Mouse (Mus musculus): ENCODE results near the gene Gan. TPM values are rescaled to one million over a fixed set of nuclear protein-coding genes. Genes with fewer than 3 reads are reported as not detected.
A peak's percentile ranks its signal among the peaks of the same experiment; 100 is the strongest.

The Gan gene
- polyA plus RNA-seq, 1 experiment from 2014 or later = 2.4 TPM

DNA sequence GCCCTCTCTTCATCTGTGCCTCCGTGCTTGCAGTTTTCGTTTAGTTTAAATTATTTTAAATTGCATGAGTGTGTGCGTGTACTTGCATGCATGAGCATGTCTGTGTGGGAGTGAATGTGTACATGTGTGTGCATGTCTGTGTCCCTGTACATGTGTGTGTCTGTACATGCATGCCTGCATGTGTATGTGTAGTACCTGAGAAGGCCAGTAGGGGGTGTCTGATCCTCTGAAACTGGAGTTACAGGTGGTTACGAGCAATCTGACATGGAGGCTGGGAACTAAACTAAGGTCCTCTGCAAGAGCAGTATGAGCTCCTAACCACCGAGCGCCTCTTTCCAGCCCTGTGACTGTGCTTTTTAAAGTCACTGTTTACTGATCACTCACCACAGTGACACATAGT lies 9.4 kb upstream of the Gan start:
- ATAC-seq (ENCODE audit: low FRiP score, low TSS enrichment) (no peak), DNase-seq (ENCODE audit: low spot score) (no peak)
- TF ChIP-seq EP300 (optimal IDR thresholded peaks at IDR 0.05) (no peak), CTCF (IDR thresholded peaks at IDR 0.05; ENCODE audit: low read depth) (peak; percentile 49; the same call in 1 of the 2 replicates)
- Histone ChIP-seq H3K4me1 (replicated peaks; ENCODE audit: control insufficient read depth, insufficient read depth) (no peaks in the 10 kb centered on the region), H3K27ac (replicated peaks) (no peak overlapping the region), H3K36me3 (ENCODE audit: control insufficient read depth, insufficient read depth, low read length) (no peaks in the 10 kb centered on the region), H3K9ac (ENCODE audit: low read length) (no peak overlapping the region), H3K4me2 (replicated peaks; ENCODE audit: low read depth) (no peak overlapping the region), H3K27me3 (ENCODE audit: control insufficient read depth, insufficient read depth, low read length) (no peaks in the 10 kb centered on the region), H3K4me3 (ENCODE audit: low read depth, low read length) (no peak overlapping the region), H3K9me3 (ENCODE audit: control insufficient read depth, low read length) (no peaks in the 10 kb centered on the region)
- WGBS = 93% methylated on average over 6 of the region's 6 CpGs

DNA sequence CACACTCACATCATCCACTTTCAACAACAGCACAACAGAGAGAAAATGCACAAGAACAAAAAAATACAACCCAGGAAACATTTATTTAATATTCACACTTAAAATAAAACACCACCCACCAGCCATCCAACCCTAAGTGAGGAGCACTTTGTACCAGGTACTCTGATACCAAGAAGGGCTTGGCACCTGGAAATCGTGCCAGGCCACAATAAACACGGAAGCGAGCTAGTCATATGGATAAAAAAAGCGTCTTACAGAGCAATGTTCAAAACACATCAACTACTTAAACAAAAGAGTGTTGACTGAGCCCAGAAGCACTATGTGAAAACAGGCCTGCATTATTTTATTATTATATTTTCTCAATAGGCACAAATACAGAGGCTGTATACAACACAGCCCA lies 1.8 kb upstream of the Gan start:
- Histone ChIP-seq H3K4me1 (replicated peaks; ENCODE audit: control insufficient read depth, insufficient read depth) (peaks cover 4% of the 10 kb centered on the region; the same call in 1 of the 2 replicates), H3K4me2 (replicated peaks; ENCODE audit: low read depth) (peak overlapping the region; percentile 81), H3K4me3 (ENCODE audit: low read depth, low read length) (peak overlapping the region; percentile 96; the same call in 1 of the 2 replicates), H3K27ac (replicated peaks) (peak overlapping the region; percentile 95), H3K27me3 (ENCODE audit: control insufficient read depth, insufficient read depth, low read length) (no peaks in the 10 kb centered on the region), H3K9me3 (ENCODE audit: control insufficient read depth, low read length) (no peaks in the 10 kb centered on the region), H3K9ac (ENCODE audit: low read length) (no peak overlapping the region), H3K36me3 (ENCODE audit: control insufficient read depth, insufficient read depth, low read length) (no peaks in the 10 kb centered on the region)
- peak; percentile 60 for DNase-seq (ENCODE audit: low spot score)
- WGBS = 67% methylated on average over 4 of the region's 4 CpGs
- TF ChIP-seq EP300 (optimal IDR thresholded peaks at IDR 0.05) (no peak), CTCF (IDR thresholded peaks at IDR 0.05; ENCODE audit: low read depth) (no peak)
- ATAC-seq (ENCODE audit: low FRiP score, low TSS enrichment) = peak; percentile 43

DNA sequence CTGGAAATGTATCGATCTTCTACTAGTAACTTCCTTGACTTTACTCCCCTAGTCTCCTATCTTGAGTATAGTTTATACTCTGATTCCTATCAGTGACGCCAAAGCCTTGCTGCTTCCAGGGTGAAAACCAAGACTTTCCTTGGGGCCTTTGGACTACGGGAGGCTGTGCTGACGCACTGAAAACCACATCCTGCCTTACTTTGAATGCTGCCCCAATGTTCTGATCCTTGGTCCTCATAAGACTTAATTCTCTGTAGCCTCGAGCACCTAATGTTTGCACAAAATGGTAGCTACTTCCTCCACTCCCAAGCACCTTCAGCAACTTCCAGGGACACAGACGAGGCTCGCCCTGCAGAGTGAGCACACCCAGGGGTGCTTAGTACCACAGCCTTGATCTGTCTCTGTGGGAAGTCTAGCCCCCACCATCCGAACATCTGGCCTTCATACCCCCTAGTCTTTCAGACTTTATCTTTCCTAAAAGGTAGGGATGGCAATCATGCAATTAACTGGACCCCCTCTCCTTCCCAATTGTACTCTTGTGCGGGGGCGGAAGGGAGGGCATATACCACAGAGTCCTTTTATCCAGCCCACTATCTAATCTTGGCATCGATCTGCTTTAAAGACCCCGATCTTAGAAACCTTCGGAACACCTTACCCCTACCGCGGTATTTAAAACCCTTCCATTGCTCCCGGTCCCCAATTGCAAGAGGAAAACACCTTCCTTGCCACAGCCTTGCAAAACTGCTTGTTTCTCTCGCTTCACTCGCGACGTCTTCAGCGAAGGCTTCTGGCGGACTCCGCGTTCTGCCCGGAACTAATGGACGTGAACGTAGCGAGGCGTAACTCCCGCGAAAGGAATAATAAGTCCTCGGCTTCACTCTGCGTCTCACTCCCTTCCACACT lies 818 bp upstream of the Gan start:
- Histone ChIP-seq H3K4me3 (ENCODE audit: low read depth, low read length) (peak overlapping the region; percentile 96), H3K36me3 (ENCODE audit: control insufficient read depth, insufficient read depth, low read length) (no peaks in the 10 kb centered on the region), H3K27me3 (ENCODE audit: control insufficient read depth, insufficient read depth, low read length) (no peaks in the 10 kb centered on the region), H3K27ac (replicated peaks) (peak overlapping the region; percentile 95), H3K4me1 (replicated peaks; ENCODE audit: control insufficient read depth, insufficient read depth) (peaks cover 4% of the 10 kb centered on the region; the same call in 1 of the 2 replicates), H3K9me3 (ENCODE audit: control insufficient read depth, low read length) (no peaks in the 10 kb centered on the region), H3K4me2 (replicated peaks; ENCODE audit: low read depth) (peak overlapping the region; percentile 81), H3K9ac (ENCODE audit: low read length) (peak overlapping the region; percentile 83)
- WGBS = 6% methylated on average over 33 of the region's 33 CpGs
- DNase-seq (ENCODE audit: low spot score) = peak; percentile 43
- TF ChIP-seq CTCF (IDR thresholded peaks at IDR 0.05; ENCODE audit: low read depth) = no peak
- TF ChIP-seq EP300 (optimal IDR thresholded peaks at IDR 0.05) = no peak
- ATAC-seq (ENCODE audit: low FRiP score, low TSS enrichment) = peak; percentile 43

DNA sequence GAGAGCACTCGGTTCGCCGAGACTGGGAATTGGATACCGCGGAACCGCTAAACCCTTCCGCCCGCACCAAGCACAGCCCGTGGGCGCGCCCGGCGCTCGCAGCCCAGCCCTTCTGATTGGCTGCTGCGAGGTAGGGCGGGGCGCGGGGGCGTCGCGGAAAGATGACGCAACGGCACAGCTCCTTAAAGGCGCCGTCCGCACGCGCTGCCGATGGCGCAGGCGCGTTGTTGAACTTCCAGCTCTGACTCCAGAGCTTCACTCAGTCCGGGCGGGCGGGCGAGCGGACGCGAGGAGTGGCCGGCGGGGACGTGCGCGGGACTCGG lies 205 bp upstream of the Gan start:
- H3K27ac ChIP-seq (replicated peaks) = peak overlapping the region; percentile 95
- no peaks in the 10 kb centered on the region for H3K27me3 ChIP-seq (ENCODE audit: control insufficient read depth, insufficient read depth, low read length)
- H3K4me2 ChIP-seq (replicated peaks; ENCODE audit: low read depth) = peak overlapping the region; percentile 81
- TF ChIP-seq CTCF (IDR thresholded peaks at IDR 0.05; ENCODE audit: low read depth) = no peak
- TF ChIP-seq EP300 (optimal IDR thresholded peaks at IDR 0.05) = peak; percentile 38
- peak overlapping the region; percentile 95 for H3K9ac ChIP-seq (ENCODE audit: low read length)
- peak; percentile 97 for DNase-seq (ENCODE audit: low spot score)
- peak overlapping the region; percentile 96 for H3K4me3 ChIP-seq (ENCODE audit: low read depth, low read length)
- 0% methylated on average over 41 of the region's 45 CpGs for WGBS
- peaks cover 4% of the 10 kb centered on the region; the same call in 1 of the 2 replicates for H3K4me1 ChIP-seq (replicated peaks; ENCODE audit: control insufficient read depth, insufficient read depth)
- peak; percentile 95 for ATAC-seq (ENCODE audit: low FRiP score, low TSS enrichment)
- no peaks in the 10 kb centered on the region for H3K36me3 ChIP-seq (ENCODE audit: control insufficient read depth, insufficient read depth, low read length)
- H3K9me3 ChIP-seq (ENCODE audit: control insufficient read depth, low read length) = no peaks in the 10 kb centered on the region

DNA sequence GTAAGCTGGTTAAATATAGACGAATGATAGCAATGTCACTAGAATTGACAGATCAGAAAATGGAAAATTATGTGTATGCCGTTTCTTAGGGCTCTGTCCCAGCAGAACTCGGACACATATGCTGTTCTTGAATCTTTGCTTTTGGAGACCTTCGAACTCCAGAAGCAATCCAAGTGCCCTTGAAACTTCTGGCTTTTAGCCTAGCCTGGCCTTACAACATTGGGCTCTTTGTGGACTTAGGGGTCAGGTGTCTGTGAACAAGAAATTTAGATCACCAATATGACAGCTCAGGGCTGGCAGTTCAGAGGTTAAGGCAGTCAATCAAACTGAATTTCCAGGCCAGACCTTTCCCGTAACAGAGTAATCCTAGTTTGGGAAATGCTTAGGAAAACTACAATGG lies 1.1 kb downstream of the Gan start:
- peak overlapping the region; percentile 76 for H3K4me2 ChIP-seq (replicated peaks; ENCODE audit: low read depth)
- H3K36me3 ChIP-seq (ENCODE audit: control insufficient read depth, insufficient read depth, low read length) = no peaks in the 10 kb centered on the region
- H3K27me3 ChIP-seq (ENCODE audit: control insufficient read depth, insufficient read depth, low read length) = no peaks in the 10 kb centered on the region
- no peak for DNase-seq (ENCODE audit: low spot score)
- H3K4me3 ChIP-seq (ENCODE audit: low read depth, low read length) = peak overlapping the region; percentile 96
- TF ChIP-seq EP300 (optimal IDR thresholded peaks at IDR 0.05) (no peak), CTCF (IDR thresholded peaks at IDR 0.05; ENCODE audit: low read depth) (no peak)
- peak overlapping the region; percentile 95 for H3K9ac ChIP-seq (ENCODE audit: low read length)
- 44% methylated on average over 5 of the region's 5 CpGs for WGBS
- no peak for ATAC-seq (ENCODE audit: low FRiP score, low TSS enrichment)
- H3K9me3 ChIP-seq (ENCODE audit: control insufficient read depth, low read length) = no peaks in the 10 kb centered on the region
- H3K27ac ChIP-seq (replicated peaks) = 0 out of 2 replicates have a peak overlapping the region, but pooled peaks have one; percentile 94
- H3K4me1 ChIP-seq (replicated peaks; ENCODE audit: control insufficient read depth, insufficient read depth) = peaks cover 4% of the 10 kb centered on the region; the same call in 1 of the 2 replicates

DNA sequence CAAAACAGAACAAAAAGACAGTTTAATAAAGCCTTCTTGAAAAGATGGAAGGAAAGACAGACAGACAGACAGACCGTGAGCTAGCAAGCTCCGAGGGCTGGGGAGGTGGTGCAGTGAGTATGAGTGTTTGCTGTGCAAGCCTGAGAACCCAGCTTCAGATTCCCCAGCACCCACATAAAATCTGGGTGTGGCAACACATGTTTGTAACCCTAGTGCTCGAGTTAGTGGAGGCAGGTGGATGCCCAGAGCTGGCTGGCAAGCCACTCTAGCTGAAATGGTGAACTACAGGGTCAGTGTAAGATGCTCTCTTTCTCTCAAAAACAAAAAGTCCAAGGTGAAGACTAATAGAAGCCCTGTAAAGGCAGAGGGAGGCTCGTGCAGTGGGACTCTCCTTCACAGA lies 7.0 kb downstream of the Gan start:
- H3K9me3 ChIP-seq (ENCODE audit: control insufficient read depth, low read length) = no peaks in the 10 kb centered on the region
- no peaks in the 10 kb centered on the region for H3K36me3 ChIP-seq (ENCODE audit: control insufficient read depth, insufficient read depth, low read length)
- H3K9ac ChIP-seq (ENCODE audit: low read length) = no peak overlapping the region
- TF ChIP-seq CTCF (IDR thresholded peaks at IDR 0.05; ENCODE audit: low read depth) (no peak), EP300 (optimal IDR thresholded peaks at IDR 0.05) (no peak)
- no peak overlapping the region for H3K4me3 ChIP-seq (ENCODE audit: low read depth, low read length)
- no peak overlapping the region for H3K4me2 ChIP-seq (replicated peaks; ENCODE audit: low read depth)
- H3K27me3 ChIP-seq (ENCODE audit: control insufficient read depth, insufficient read depth, low read length) = no peaks in the 10 kb centered on the region
- 0 out of 2 replicates have a peak, but pooled peaks cover 4% of the 10 kb centered on the region for H3K4me1 ChIP-seq (replicated peaks; ENCODE audit: control insufficient read depth, insufficient read depth)
- no peak overlapping the region for H3K27ac ChIP-seq (replicated peaks)
- WGBS = 71% methylated on average over 4 of the region's 4 CpGs
- ATAC-seq (ENCODE audit: low FRiP score, low TSS enrichment) (no peak), DNase-seq (ENCODE audit: low spot score) (no peak)
